Mouse (Mus musculus): ENCODE results near the gene Cers3.

GRCm38 (mm10) chr7:66711166-66711565, 32.1 kb upstream of the Cers3 start:
- no peak for TF ChIP-seq KAT2A (IDR thresholded peaks at IDR 0.05; ENCODE audit: insufficient replicate concordance, low read length)
- no peak for TF ChIP-seq ZNF384 (IDR thresholded peaks at IDR 0.05; ENCODE audit: low read depth, low read length)
- TF ChIP-seq POLR2A (IDR thresholded peaks at IDR 0.05; ENCODE audit: low read depth, low read length), result no peak
- TF ChIP-seq EP300 (IDR thresholded peaks at IDR 0.05; ENCODE audit: low read length), result no peak
- no peak for TF ChIP-seq CTCF (conservative IDR thresholded peaks at IDR 0.05 in 1 of 2, IDR thresholded peaks at IDR 0.05 in 1 of 2; ENCODE audit: low read depth in 2 of 2, low read length in 2 of 2)
- TF ChIP-seq MYC (IDR thresholded peaks at IDR 0.05; ENCODE audit: low read depth, low read length), result no peak
- TF ChIP-seq ZC3H11A (IDR thresholded peaks at IDR 0.05; ENCODE audit: low read depth, low read length), result no peak
- TF ChIP-seq NRF1 (IDR thresholded peaks at IDR 0.05; ENCODE audit: low read depth, low read length), result no peak
- no peak for TF ChIP-seq ETS1 (conservative IDR thresholded peaks at IDR 0.05; ENCODE audit: low read depth, low read length)
- no peak for TF ChIP-seq HCFC1 (IDR thresholded peaks at IDR 0.05; ENCODE audit: low read depth, low read length)
- no peak for TF ChIP-seq ZMIZ1 (IDR thresholded peaks at IDR 0.05; ENCODE audit: low read depth, low read length)
- no peak for TF ChIP-seq CHD1 (IDR thresholded peaks at IDR 0.05; ENCODE audit: low read depth, low read length)
- TF ChIP-seq MXI1 (IDR thresholded peaks at IDR 0.05; ENCODE audit: low read depth, low read length), result no peak
